Mouse (Mus musculus) embryonic facial prominence, embryonic 15.5 days (tissue): ENCODE results near the gene Icos. TPM values are rescaled to one million over a fixed set of nuclear protein-coding genes. Genes with fewer than 3 reads are reported as not detected.

Experiments
- ATAC-seq: fragments of 200-750 bp; cut with Nextera tagmentation; 2 replicates; pipeline ENCODE4 v1.8.0; 2017; ENCODE audit warnings: low read depth, moderate TSS enrichment; ENCODE audit not compliant: insufficient number of reproducible peaks, low FRiP score, low TSS enrichment
- H3K27ac ChIP-seq: fragments of 300-500 bp; sonication (generic); replicated peaks from 2 replicates; pipeline ENCODE4 v1.5.1; 2015; ENCODE audit warnings: mild to moderate bottlenecking, inconsistent platforms
- H3K27me3 ChIP-seq: fragments of 300-500 bp; sonication (generic); 2 replicates; pipeline ENCODE4 v1.6.1; 2015; ENCODE audit warnings: inconsistent platforms
- H3K36me3 ChIP-seq: fragments of 300-500 bp; sonication (generic); 2 replicates; pipeline ENCODE4 v1.6.1; 2015; ENCODE audit warnings: mild to moderate bottlenecking, inconsistent platforms
- H3K4me1 ChIP-seq: fragments of 300-500 bp; sonication (generic); 2 replicates; pipeline ENCODE4 v1.6.1; 2015; ENCODE audit warnings: inconsistent platforms
- H3K4me2 ChIP-seq: fragments of 300-500 bp; sonication (generic); replicated peaks from 2 replicates; pipeline ENCODE4 v1.6.1; 2015; ENCODE audit warnings: mild to moderate bottlenecking, inconsistent platforms
- H3K4me3 ChIP-seq: fragments of 300-500 bp; sonication (generic); replicated peaks from 2 replicates; pipeline ENCODE4 v1.5.1; 2015; ENCODE audit warnings: mild to moderate bottlenecking, inconsistent platforms
- H3K9ac ChIP-seq: fragments of 300-500 bp; sonication (generic); 2 replicates; pipeline ENCODE4 v1.6.1; 2015; ENCODE audit warnings: inconsistent platforms
- H3K9me3 ChIP-seq: fragments of 300-500 bp; sonication (generic); replicated peaks from 2 replicates; pipeline ENCODE4 v1.6.1; 2016; ENCODE audit warnings: inconsistent platforms
- WGBS: fragments of 180-500 bp; shearing (Covaris S2); methylation state at CpG from one replicate; pipeline ENCODE4 v1.1.7; 2015; 5-methylcytosine and 5-hydroxymethylcytosine counted together
- polyA plus RNA-seq: library from polyadenylated mRNA; unstranded; fragments of >200 nt; fragmentation: Nextera tagmentation; extraction: Ambion mirVana; gene quantifications from 2 replicates; pipeline ENCODE4 v1.2.1, GENCODE M21; 2015

The Icos gene
- polyA plus RNA-seq, 1 experiment from 2014 or later = 0.45 TPM

DNA sequence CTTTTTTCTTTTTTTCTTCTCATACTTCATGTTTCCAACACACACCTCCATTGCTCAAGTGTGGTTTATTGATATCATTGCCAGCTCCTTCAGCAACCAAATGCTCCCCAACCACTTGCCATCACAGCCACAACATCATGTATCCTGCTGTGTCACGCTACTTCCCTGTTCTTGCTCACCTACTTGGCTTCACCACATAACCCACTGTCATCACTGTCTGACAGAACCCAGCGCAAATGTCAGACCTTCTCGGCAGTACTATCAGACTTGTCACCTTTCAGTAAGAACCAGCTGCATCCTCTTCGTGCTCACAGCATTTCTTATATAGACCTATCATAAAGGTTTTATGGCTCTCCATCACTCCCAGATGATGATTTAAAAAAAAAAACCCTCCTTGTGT, 61.6 kb downstream of the Icos start:
- Histone ChIP-seq H3K27ac (no peak overlapping the region), H3K4me3 (no peak overlapping the region), H3K4me1 (no peaks in the 10 kb centered on the region), H3K36me3 (no peaks in the 10 kb centered on the region), H3K9me3 (no peaks in the 10 kb centered on the region), H3K9ac (no peak overlapping the region), H3K27me3 (no peaks in the 10 kb centered on the region), H3K4me2 (no peak overlapping the region)
- WGBS = 88% methylated on average over 4 of the region's 4 CpGs
- no peak for ATAC-seq

DNA sequence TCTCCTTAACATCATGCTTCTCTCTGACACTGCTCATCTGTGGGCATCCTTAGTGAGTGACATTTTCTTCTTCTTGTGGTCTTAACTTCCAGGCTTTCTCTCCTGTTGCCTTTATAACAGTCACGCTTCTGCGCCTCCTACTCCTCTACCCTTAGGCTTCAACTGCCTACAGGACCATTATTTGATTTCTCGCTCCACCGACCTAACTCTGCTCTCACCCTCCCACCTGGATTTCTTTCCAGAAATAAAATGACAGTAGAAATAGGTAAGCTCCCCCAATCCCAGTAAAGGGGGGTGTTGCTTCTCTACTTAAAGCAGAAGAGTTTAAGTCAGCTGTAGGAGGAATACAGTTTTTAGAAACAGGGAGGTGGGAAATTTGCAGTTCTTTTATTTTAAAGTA, 62.7 kb downstream of the Icos start:
- no peaks in the 10 kb centered on the region for H3K9me3 ChIP-seq
- no peak for ATAC-seq
- no peaks in the 10 kb centered on the region for H3K27me3 ChIP-seq
- no peak overlapping the region for H3K4me2 ChIP-seq
- 73% methylated on average over 4 of the region's 4 CpGs for WGBS
- no peaks in the 10 kb centered on the region for H3K4me1 ChIP-seq
- no peaks in the 10 kb centered on the region for H3K36me3 ChIP-seq
- no peak overlapping the region for H3K9ac ChIP-seq
- no peak overlapping the region for H3K4me3 ChIP-seq
- no peak overlapping the region for H3K27ac ChIP-seq

DNA sequence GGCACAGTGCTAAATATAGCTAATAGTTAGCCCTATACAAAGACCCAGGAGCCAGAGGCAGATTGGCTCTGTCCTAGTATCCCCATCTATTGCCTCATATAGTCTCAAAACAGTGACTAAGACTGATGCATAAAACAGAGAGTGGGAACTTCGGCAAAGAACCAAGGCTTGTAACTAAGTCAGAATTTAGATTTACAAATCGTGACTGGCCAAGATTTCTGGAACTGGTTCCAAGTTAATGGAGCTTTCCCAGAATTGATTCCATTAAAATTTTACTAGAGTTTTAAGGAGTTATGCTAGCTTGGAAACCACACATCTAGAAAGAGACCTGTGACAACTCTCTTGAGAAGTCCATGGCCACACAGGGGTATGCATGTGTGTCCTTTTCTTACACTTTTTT, 65.1 kb downstream of the Icos start:
- no peaks in the 10 kb centered on the region for H3K36me3 ChIP-seq
- H3K9ac ChIP-seq = no peak overlapping the region
- H3K4me1 ChIP-seq = no peaks in the 10 kb centered on the region
- no peaks in the 10 kb centered on the region for H3K9me3 ChIP-seq
- H3K4me3 ChIP-seq = no peak overlapping the region
- H3K27me3 ChIP-seq = no peaks in the 10 kb centered on the region
- H3K4me2 ChIP-seq = no peak overlapping the region
- H3K27ac ChIP-seq = no peak overlapping the region
- no peak for ATAC-seq
- WGBS = 70% methylated on average over 2 of the region's 2 CpGs

DNA sequence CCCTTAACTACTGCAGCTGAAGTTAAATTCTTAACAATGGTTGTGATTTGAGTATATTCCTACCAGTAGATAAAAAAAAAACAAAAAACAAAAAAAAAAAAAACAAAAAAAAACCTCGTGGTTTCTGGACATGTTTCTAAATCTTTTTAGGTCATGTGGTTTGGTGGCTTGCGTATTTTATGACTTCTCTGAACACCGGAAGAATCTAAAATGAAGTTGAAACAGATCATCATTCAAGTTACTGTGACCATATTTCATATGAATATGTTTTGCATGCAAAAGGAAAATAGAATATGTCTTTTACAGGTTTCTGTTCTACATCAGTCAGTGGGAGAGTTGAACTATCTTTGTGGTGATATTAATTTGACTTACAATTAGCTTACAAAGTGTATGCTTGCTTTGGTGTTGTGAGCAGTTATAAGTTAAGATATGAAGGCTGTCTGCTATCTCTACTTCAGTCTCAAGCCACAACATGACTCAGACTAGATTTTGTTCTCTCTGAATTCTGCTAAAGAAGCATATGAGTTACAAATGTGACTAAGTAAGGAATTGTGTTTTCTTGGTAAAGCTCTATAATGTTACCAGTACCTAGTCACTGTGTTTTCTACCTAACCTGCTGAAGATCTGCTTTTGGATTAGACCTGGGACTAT, 68.5 kb downstream of the Icos start:
- ATAC-seq = no peak
- no peak overlapping the region for H3K4me3 ChIP-seq
- no peak overlapping the region for H3K9ac ChIP-seq
- no peak overlapping the region for H3K4me2 ChIP-seq
- H3K27me3 ChIP-seq = no peaks in the 10 kb centered on the region
- no peaks in the 10 kb centered on the region for H3K36me3 ChIP-seq
- WGBS = 67% methylated on average over 3 of the region's 3 CpGs
- no peaks in the 10 kb centered on the region for H3K4me1 ChIP-seq
- no peak overlapping the region for H3K27ac ChIP-seq
- H3K9me3 ChIP-seq = no peaks in the 10 kb centered on the region

DNA sequence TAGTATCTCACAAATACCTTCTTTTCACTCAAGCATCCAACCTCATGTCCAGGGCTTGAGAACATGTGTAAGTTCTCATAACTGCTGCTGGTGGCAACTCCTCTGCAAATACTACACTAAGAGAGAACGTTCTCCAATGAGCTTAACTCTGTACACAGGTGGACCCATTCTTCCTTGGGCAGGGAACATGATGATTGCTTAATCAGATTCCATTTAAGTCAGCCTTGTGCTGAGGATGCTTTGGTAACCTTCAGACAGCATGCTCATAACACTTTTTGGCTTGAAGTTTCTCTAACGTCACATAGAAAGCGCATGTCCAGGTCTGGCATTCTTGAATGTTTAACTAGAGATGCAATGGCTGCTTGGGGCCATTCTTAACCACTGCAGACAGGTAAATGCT, 69.6 kb downstream of the Icos start:
- no peaks in the 10 kb centered on the region for H3K9me3 ChIP-seq
- 77% methylated on average over 3 of the region's 3 CpGs for WGBS
- H3K4me2 ChIP-seq = no peak overlapping the region
- no peak overlapping the region for H3K9ac ChIP-seq
- H3K27me3 ChIP-seq = no peaks in the 10 kb centered on the region
- H3K36me3 ChIP-seq = no peaks in the 10 kb centered on the region
- no peaks in the 10 kb centered on the region for H3K4me1 ChIP-seq
- H3K27ac ChIP-seq = no peak overlapping the region
- no peak overlapping the region for H3K4me3 ChIP-seq
- ATAC-seq = no peak

Other genes with a start within 250 kb of the Icos start
- not detected in 2 replicates for gene Ctla4, start 90.9 kb upstream of the Icos start, polyA plus RNA-seq